Mouse (Mus musculus) heart, adult 2 months (tissue): Measurements from ENCODE around the gene Chrm1. TPM values are rescaled to one million over a fixed set of nuclear protein-coding genes. Genes with fewer than 3 reads are reported as not detected.
"Not testable (repeated sequence)": the region's sequence is repeated elsewhere in the genome, so short reads cannot be mapped to it uniquely, and the experiment has no call there.

Experiments
- DNase-seq, 2 experiments: peaks; one replicate each; pipeline ENCODE4 v3.0.0; 2021
- H3K27ac ChIP-seq: fragments of 200-600 bp; 2 replicates; pipeline ENCODE4 v1.8.1; 2022
- H3K27me3 ChIP-seq: fragments of 200-500 bp; 2 replicates; pipeline ENCODE4 v1.6.1; 2012; ENCODE audit warnings: mild to moderate bottlenecking, low read length, inconsistent platforms, mixed read lengths; ENCODE audit not compliant: control insufficient read depth, insufficient read depth
- H3K36me3 ChIP-seq: fragments of 200-500 bp; 2 replicates; pipeline ENCODE4 v1.6.1; 2012; ENCODE audit warnings: low read length, inconsistent platforms; ENCODE audit not compliant: control insufficient read depth, insufficient read depth
- H3K4me1 ChIP-seq: fragments of 200-500 bp; 2 replicates; pipeline ENCODE4 v1.6.1; 2011; ENCODE audit warnings: low read length; ENCODE audit not compliant: control insufficient read depth, insufficient read depth
- H3K4me3 ChIP-seq: fragments of 200-600 bp; 2 replicates; pipeline ENCODE4 v1.8.1; 2022
- H3K79me2 ChIP-seq: fragments of 200-500 bp; replicated peaks from 2 replicates; pipeline ENCODE4 v1.6.1; 2012; ENCODE audit warnings: mild to moderate bottlenecking, inconsistent platforms, low read length, moderate library complexity, mixed read lengths; ENCODE audit not compliant: control insufficient read depth, insufficient read depth
- H3K9ac ChIP-seq: fragments of 200-500 bp; 2 replicates; pipeline ENCODE4 v1.6.1; 2012; ENCODE audit warnings: low read depth, mild to moderate bottlenecking, control low read depth, inconsistent platforms, low read length, mixed read lengths
- CTCF ChIP-seq: fragments of 200-600 bp; IDR thresholded peaks from 2 replicates; pipeline ENCODE4 v1.8.1; 2022; ENCODE audit warnings: antibody characterized with exemption, mild to moderate bottlenecking, moderate library complexity
- EP300 ChIP-seq: fragments of 200-500 bp; IDR thresholded peaks from 2 replicates; pipeline ENCODE4 v1.6.1; 2011; ENCODE audit warnings: low read depth, low read length, control low read depth; ENCODE audit not compliant: insufficient read depth
- POLR2A ChIP-seq: fragments of 200-500 bp; IDR thresholded peaks from 2 replicates; pipeline ENCODE4 v1.6.1; 2011; ENCODE audit warnings: mild to moderate bottlenecking, low read depth, low read length, control low read depth; ENCODE audit not compliant: insufficient read depth
- WGBS: fragments of 180-500 bp; shearing (Covaris S2); methylation state at CpG from one replicate; pipeline ENCODE4 v1.1.7; 2018; 5-methylcytosine and 5-hydroxymethylcytosine counted together
- intact Hi-C: fragments of 180-260 bp; cut with DNase I; formaldehyde crosslinking; loops from one replicate; pipeline ENCODE4 v1.15.1; 2025
- polyA plus RNA-seq: library from polyadenylated mRNA; depleted of rRNA; stranded (reverse); fragments of >200 nt; gene quantifications from 2 replicates; pipeline ENCODE4 v1.2.3, GENCODE M21; 2012; rRNA removed
- total RNA-seq, 2 experiments: library from RNA; stranded (reverse); gene quantifications; 2 replicates each; pipeline ENCODE4 v1.2.3; 2021

The Chrm1 gene
- total and polyA plus RNA-seq, 3 experiments, result 0.21 TPM; not detected in 2

- 65% methylated on average over 4 of the region's 4 CpGs for WGBS
- Histone ChIP-seq H3K27me3 (no peaks in the 10 kb centered on the region), H3K9ac (no peak overlapping the region), H3K4me3 (no peak overlapping the region), H3K36me3 (peaks cover 31% of the 10 kb centered on the region), H3K4me1 (peaks cover 2% of the 10 kb centered on the region), H3K79me2 (no peaks in the 10 kb centered on the region; the same call in 1 of the 2 replicates), H3K27ac (no peak overlapping the region)
- no peak for TF ChIP-seq CTCF
- no peak for TF ChIP-seq EP300
- no peak for TF ChIP-seq POLR2A
- no peak for DNase-seq
- intact Hi-C loops, result no loop called here
Observed at GRCm38 (mm10) chr19:8725081-8725613, 61.6 kb downstream of the Chrm1 start.

- no peaks in the 10 kb centered on the region; the same call in 1 of the 2 replicates for H3K79me2 ChIP-seq
- no peak overlapping the region for H3K9ac ChIP-seq
- H3K36me3 ChIP-seq, result peaks cover 31% of the 10 kb centered on the region
- intact Hi-C loops, result no loop called here
- TF ChIP-seq EP300 (no peak), POLR2A (no peak), CTCF (no peak)
- no peak for DNase-seq
- peaks cover 2% of the 10 kb centered on the region for H3K4me1 ChIP-seq
- H3K27me3 ChIP-seq, result no peaks in the 10 kb centered on the region
- H3K4me3 ChIP-seq, result no peak overlapping the region
- H3K27ac ChIP-seq, result no peak overlapping the region
- WGBS, result 51% methylated on average over 3 of the region's 3 CpGs
Observed at GRCm38 (mm10) chr19:8726609-8727390, 63.2 kb downstream of the Chrm1 start.

- no peak for TF ChIP-seq POLR2A
- TF ChIP-seq EP300, result no peak
- no peak for TF ChIP-seq CTCF
- Histone ChIP-seq H3K4me3 (no peak overlapping the region), H3K36me3 (peaks cover 28% of the 10 kb centered on the region), H3K4me1 (peaks cover 2% of the 10 kb centered on the region), H3K27me3 (no peaks in the 10 kb centered on the region), H3K79me2 (no peaks in the 10 kb centered on the region), H3K9ac (no peak overlapping the region), H3K27ac (no peak overlapping the region)
- no peak for DNase-seq
- intact Hi-C loops, result no loop called here
- 29% methylated on average over 5 of the region's 5 CpGs for WGBS
Observed at GRCm38 (mm10) chr19:8727495-8728114, 64.0 kb downstream of the Chrm1 start.

- H3K4me3 ChIP-seq, DNase-seq, H3K4me1 ChIP-seq, H3K27ac ChIP-seq, H3K27me3 ChIP-seq, H3K9ac ChIP-seq, H3K79me2 ChIP-seq, intact Hi-C loops: not testable (repeated sequence)
- 44% methylated on average over 3 of the region's 3 CpGs for WGBS
- peaks cover 28% of the 10 kb centered on the region for H3K36me3 ChIP-seq
Observed at GRCm38 (mm10) chr19:8728335-8729099, 64.9 kb downstream of the Chrm1 start.

Other genes with a start within 250 kb of the Chrm1 start
- gene Slc22a8, start 72.5 kb upstream of the Chrm1 start, total RNA-seq, result not detected
- 0.04 and 0.09 TPM in 2 replicates for gene Slc22a8, start 72.5 kb upstream of the Chrm1 start, polyA plus RNA-seq
- gene Slc22a6, start 45.8 kb upstream of the Chrm1 start, total RNA-seq, result not detected
- gene Slc22a6, start 45.8 kb upstream of the Chrm1 start, polyA plus RNA-seq, result not detected in 2 replicates
- gene Slc3a2, start 59.6 kb downstream of the Chrm1 start, total RNA-seq, result 10 to 100 TPM; 41.0 to 42.2 TPM
- gene Slc3a2, start 59.6 kb downstream of the Chrm1 start, polyA plus RNA-seq, result 60.9 and 61.1 TPM in 2 replicates
- gene Wdr74, start 72.0 kb downstream of the Chrm1 start, total RNA-seq, result 10 to 100 TPM; 18.7 to 19.2 TPM
- gene Wdr74, start 72.0 kb downstream of the Chrm1 start, polyA plus RNA-seq, result 15.7 and 18.2 TPM in 2 replicates
- gene 1700092M07Rik, start 76.9 kb downstream of the Chrm1 start, total RNA-seq, result under 1 TPM in 1 of 2 experiments, not detected in 1; 0.57 TPM
- 0.62 and 1.3 TPM in 2 replicates for gene 1700092M07Rik, start 76.9 kb downstream of the Chrm1 start, polyA plus RNA-seq
- 10 to 100 TPM; 23.8 to 25.3 TPM for gene Stx5a, start 77.6 kb downstream of the Chrm1 start, total RNA-seq
- 33.4 and 49.3 TPM in 2 replicates for gene Stx5a, start 77.6 kb downstream of the Chrm1 start, polyA plus RNA-seq
- gene Nxf1, start 93.3 kb downstream of the Chrm1 start, total RNA-seq, result 10 to 100 TPM; 35.5 to 41.8 TPM
- gene Nxf1, start 93.3 kb downstream of the Chrm1 start, polyA plus RNA-seq, result 66.5 and 93.2 TPM in 2 replicates
- gene Tmem223, start 107.2 kb downstream of the Chrm1 start, total RNA-seq, result 100 to 1,000 TPM; 108 to 130 TPM
- 212 and 233 TPM in 2 replicates for gene Tmem223, start 107.2 kb downstream of the Chrm1 start, polyA plus RNA-seq
- gene Tmem179b, start 110.7 kb downstream of the Chrm1 start, total RNA-seq, result 10 to 100 TPM; 14.8 to 17.1 TPM
- 44.5 and 44.9 TPM in 2 replicates for gene Tmem179b, start 110.7 kb downstream of the Chrm1 start, polyA plus RNA-seq
- gene Taf6l, start 122.6 kb downstream of the Chrm1 start, total RNA-seq, result 1 to 10 TPM; 7.8 to 9.1 TPM
- 6.0 and 6.2 TPM in 2 replicates for gene Taf6l, start 122.6 kb downstream of the Chrm1 start, polyA plus RNA-seq
- gene Polr2g, start 134.8 kb downstream of the Chrm1 start, total RNA-seq, result 10 to 100 TPM; 53.4 to 56.3 TPM
- 55.1 and 84.1 TPM in 2 replicates for gene Polr2g, start 134.8 kb downstream of the Chrm1 start, polyA plus RNA-seq
- gene Zbtb3, start 138.8 kb downstream of the Chrm1 start, total RNA-seq, result 1 to 10 TPM; 1.4 to 1.5 TPM
- gene Zbtb3, start 138.8 kb downstream of the Chrm1 start, polyA plus RNA-seq, result 2.0 and 2.5 TPM in 2 replicates
- 10 to 100 TPM; 14.1 TPM for gene Ttc9c, start 155.5 kb downstream of the Chrm1 start, total RNA-seq
- gene Ttc9c, start 155.5 kb downstream of the Chrm1 start, polyA plus RNA-seq, result 9.5 and 17.8 TPM in 2 replicates
- 10 to 100 TPM; 44.7 to 47.5 TPM for gene Hnrnpul2, start 156.2 kb downstream of the Chrm1 start, total RNA-seq
- gene Hnrnpul2, start 156.2 kb downstream of the Chrm1 start, polyA plus RNA-seq, result 12.4 and 23.2 TPM in 2 replicates
- gene AC129217.1, start 166.0 kb downstream of the Chrm1 start, total RNA-seq, result not detected
- gene AC129217.1, start 166.0 kb downstream of the Chrm1 start, polyA plus RNA-seq, result not detected in 2 replicates
- 10 to 100 TPM; 22.6 to 23.5 TPM for gene Bscl2, start 173.7 kb downstream of the Chrm1 start, total RNA-seq
- gene Bscl2, start 173.7 kb downstream of the Chrm1 start, polyA plus RNA-seq, result 52.3 and 67.7 TPM in 2 replicates
- gene Gng3, start 175.4 kb downstream of the Chrm1 start, total RNA-seq, result not detected
- 0.23 and 0.35 TPM in 2 replicates for gene Gng3, start 175.4 kb downstream of the Chrm1 start, polyA plus RNA-seq
- 1 to 10 TPM; 2.6 to 3.7 TPM for gene Lrrn4cl, start 187.0 kb downstream of the Chrm1 start, total RNA-seq
- 3.8 and 5.7 TPM in 2 replicates for gene Lrrn4cl, start 187.0 kb downstream of the Chrm1 start, polyA plus RNA-seq
- gene Ubxn1, start 207.7 kb downstream of the Chrm1 start, total RNA-seq, result 100 to 1,000 TPM; 108 to 135 TPM
- gene Ubxn1, start 207.7 kb downstream of the Chrm1 start, polyA plus RNA-seq, result 60.7 and 62.2 TPM in 2 replicates
- 10 to 100 TPM; 49.9 to 56.5 TPM for gene Uqcc3, start 217.1 kb downstream of the Chrm1 start, total RNA-seq
- 43.7 and 48.6 TPM in 2 replicates for gene Uqcc3, start 217.1 kb downstream of the Chrm1 start, polyA plus RNA-seq
- 1 to 10 TPM; 4.2 to 5.2 TPM for gene Lbhd1, start 219.9 kb downstream of the Chrm1 start, total RNA-seq
- gene Lbhd1, start 219.9 kb downstream of the Chrm1 start, polyA plus RNA-seq, result 1.1 and 1.3 TPM in 2 replicates
- gene Gm49403, start 220.1 kb downstream of the Chrm1 start, total RNA-seq, result not detected
- gene Gm49403, start 220.1 kb downstream of the Chrm1 start, polyA plus RNA-seq, result not detected in 2 replicates
- 10 to 100 TPM; 15.6 to 21.0 TPM for gene 1810009A15Rik, start 225.1 kb downstream of the Chrm1 start, total RNA-seq
- 10.1 and 10.5 TPM in 2 replicates for gene 1810009A15Rik, start 225.1 kb downstream of the Chrm1 start, polyA plus RNA-seq
- 1 to 10 TPM in 1 of 2 experiments, under 1 TPM in 1; 0.57 to 3.2 TPM for gene Gm49416, start 225.1 kb downstream of the Chrm1 start, total RNA-seq
- gene Gm49416, start 225.1 kb downstream of the Chrm1 start, polyA plus RNA-seq, result 1.2 and 1.3 TPM in 2 replicates
- gene Ints5, start 229.2 kb downstream of the Chrm1 start, total RNA-seq, result 10 to 100 TPM; 10.6 to 12.6 TPM
- gene Ints5, start 229.2 kb downstream of the Chrm1 start, polyA plus RNA-seq, result 10.8 and 13.5 TPM in 2 replicates
- gene Ganab, start 234.3 kb downstream of the Chrm1 start, total RNA-seq, result 10 to 100 TPM; 50.3 to 52.5 TPM
- 54.5 and 90.0 TPM in 2 replicates for gene Ganab, start 234.3 kb downstream of the Chrm1 start, polyA plus RNA-seq